Mouse (Mus musculus) right cerebral cortex, postnatal 4 days (tissue): ENCODE results near the gene Stxbp5l.
A peak's percentile ranks its signal among the peaks of the same experiment; 100 is the strongest.
"Not testable (repeated sequence)": the region's sequence is repeated elsewhere in the genome, so short reads cannot be mapped to it uniquely, and the experiment has no call there.

ENCODE experiments used
- DNase-seq: peaks from one replicate; pipeline ENCODE4 v3.0.0-alpha.2; 2022

The Stxbp5l gene

GRCm38 (mm10) chr16:37273681-37274080, 111.1 kb downstream of the Stxbp5l start:
- DNase-seq, result no peak

GRCm38 (mm10) chr16:37261678-37262077, 123.1 kb downstream of the Stxbp5l start:
- no peak for DNase-seq

GRCm38 (mm10) chr16:37219151-37219550, 165.6 kb downstream of the Stxbp5l start:
- DNase-seq, result no peak

DNA sequence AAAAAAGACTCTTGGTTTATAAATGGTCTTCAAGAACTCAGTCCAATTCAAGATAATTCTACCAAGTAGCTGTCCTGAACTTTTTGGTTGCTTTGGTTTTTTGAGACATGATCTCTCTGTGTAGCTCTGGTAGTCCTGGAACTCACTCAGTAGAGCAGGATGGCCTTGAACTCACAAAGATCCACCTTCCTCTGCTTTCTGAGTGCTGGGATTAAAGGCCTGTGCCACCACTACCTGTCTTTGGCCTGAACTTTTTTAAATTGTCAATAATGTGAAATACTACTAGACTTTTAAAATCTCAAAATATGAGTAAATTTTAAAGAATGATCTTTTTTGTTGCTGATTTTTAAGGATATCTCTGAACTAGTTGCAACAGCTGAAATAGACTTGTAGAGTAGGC, 176.0 kb downstream of the Stxbp5l start:
- no peak for DNase-seq

DNA sequence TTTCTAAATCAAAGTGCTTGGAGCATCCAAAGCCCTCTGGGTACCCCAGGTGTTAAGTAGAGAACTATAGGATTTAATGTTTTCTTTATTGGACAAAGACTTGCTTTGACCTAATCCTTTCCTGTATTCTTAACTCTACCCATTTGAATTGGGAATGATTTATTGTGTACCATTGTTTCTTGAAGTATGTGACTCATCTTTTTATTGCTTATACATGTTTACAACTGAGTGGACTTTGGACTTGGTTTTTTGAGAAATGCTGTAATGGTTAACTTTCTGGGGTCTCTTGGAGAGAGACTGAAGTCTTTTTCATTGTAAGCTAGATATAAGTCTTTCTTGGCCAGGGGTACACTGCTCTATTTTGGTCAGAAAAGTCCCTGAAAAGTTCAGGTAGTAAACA, 190.6 kb downstream of the Stxbp5l start:
- no peak for DNase-seq

DNA sequence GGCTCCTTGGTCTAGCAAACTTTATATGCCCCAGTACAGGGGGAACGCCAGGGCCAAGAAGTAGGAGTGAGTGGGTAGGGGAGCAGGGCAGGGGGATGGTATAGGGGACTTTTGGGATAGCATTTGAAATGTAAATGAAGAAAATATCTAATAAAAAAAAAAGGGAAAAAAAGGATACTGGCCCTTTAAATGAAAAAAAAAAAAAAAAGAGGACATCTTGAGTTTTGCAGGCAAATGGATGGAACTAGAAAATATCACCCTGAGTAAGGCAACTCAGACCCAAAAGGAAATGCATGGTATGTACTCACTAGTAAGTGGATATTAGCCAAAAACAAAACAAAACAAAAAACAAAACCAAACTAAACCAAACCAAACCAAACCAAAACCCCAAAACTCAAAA, 259.6 kb downstream of the Stxbp5l start:
- DNase-seq, result not testable (repeated sequence)

DNA sequence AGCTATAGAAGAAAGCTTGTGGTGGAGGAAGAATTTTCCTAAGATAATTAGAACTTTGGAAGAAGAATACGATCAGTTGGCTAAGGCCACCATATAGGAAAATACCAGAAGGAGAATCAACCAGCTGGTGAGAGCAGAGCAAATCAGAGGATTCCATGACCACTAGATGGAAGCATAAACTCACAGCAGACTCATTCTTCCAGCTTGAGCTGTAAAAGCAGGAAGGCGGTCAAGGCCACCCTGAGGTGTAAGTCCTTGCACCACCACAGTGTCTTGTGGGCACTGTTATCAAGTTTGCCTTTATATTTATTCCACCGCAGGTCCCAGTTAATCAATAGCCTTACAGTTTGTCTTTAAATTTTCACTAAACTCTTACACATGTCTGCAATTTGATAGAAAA, 275.5 kb downstream of the Stxbp5l start:
- peak; percentile 20 for DNase-seq

GRCm38 (mm10) chr16:37108763-37109162, 276.0 kb downstream of the Stxbp5l start:
- DNase-seq, result peak; percentile 16

DNA sequence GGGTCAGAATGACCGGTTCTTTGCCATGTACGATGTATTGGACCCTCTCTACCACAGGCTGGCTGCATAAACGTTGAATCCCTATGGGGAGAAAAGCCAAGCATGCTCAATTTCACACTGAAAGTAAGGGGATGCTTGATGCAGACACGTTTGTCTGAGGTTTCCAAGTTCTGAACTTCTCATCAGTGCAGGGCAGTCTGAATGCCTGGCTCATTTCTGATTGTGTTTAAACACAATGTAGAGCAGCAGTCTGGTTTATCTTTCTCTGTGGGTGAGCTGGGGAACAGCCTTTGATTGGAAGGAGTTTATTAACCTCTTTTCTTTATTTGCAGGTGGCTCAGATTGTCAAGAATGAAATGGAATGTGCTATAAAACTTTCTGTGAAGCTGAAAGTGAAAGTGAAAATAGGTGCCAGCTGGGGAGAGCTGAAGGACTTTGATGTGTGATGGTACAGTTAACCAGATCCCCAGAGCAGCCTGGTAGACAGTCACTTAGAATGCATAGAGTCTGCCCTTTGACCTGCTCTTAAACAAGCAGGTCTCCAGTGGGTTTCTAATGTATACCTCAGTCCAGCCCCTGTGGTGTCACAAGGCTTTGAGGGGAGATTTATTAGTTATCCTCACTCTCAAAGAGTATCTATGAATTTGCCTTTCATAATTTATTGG, 290.5 kb downstream of the Stxbp5l start:
- DNase-seq, result no peak

DNA sequence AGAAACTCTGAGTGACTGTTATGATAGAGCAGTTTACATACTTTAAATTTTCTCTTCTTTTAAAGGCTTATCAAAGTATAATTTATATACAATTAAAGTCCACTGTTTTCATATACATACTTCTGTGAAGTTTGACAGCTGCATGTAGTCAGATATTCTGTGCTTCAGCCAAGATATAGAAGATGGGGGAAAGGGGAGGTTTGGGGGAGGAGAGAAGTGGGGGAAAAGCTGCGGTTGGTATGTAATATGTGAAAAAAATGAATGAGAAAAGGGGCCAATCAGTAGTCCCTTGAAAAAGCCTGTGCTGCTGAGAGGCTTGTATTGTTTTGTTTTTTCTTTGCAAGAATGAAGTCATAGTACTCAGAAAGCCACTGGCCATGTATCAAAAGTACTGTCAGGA, 295.1 kb downstream of the Stxbp5l start:
- DNase-seq, result no peak

GRCm38 (mm10) chr16:37072354-37072753, 312.4 kb downstream of the Stxbp5l start:
- no peak for DNase-seq
